Mouse (Mus musculus): ENCODE results near the gene Hspb1.
A peak's percentile ranks its signal among the peaks of the same experiment; 100 is the strongest.

The Hspb1 gene

GRCm38 (mm10) chr5:135913201-135913600 lies 25.5 kb downstream of the Hspb1 start:
- DNase-seq (ENCODE audit: low read depth, low spot score) = no peak

GRCm38 (mm10) chr5:135914156-135914555 lies 26.4 kb downstream of the Hspb1 start:
- DNase-seq (ENCODE audit: low read depth, low spot score) = no peak

GRCm38 (mm10) chr5:135916051-135916565 lies 28.4 kb downstream of the Hspb1 start:
- DNase-seq (ENCODE audit: low read depth, low spot score) = no peak

GRCm38 (mm10) chr5:135916601-135917000 lies 28.9 kb downstream of the Hspb1 start:
- no peak for DNase-seq (ENCODE audit: low read depth, low spot score)

GRCm38 (mm10) chr5:135917327-135918058 lies 29.8 kb downstream of the Hspb1 start:
- DNase-seq (ENCODE audit: low read depth, low spot score) = no peak

GRCm38 (mm10) chr5:135918059-135918437 lies 30.3 kb downstream of the Hspb1 start:
- no peak for DNase-seq (ENCODE audit: low read depth, low spot score)

GRCm38 (mm10) chr5:135918593-135918992 lies 30.9 kb downstream of the Hspb1 start:
- no peak for DNase-seq (ENCODE audit: low read depth, low spot score)

GRCm38 (mm10) chr5:135919902-135920301 lies 32.2 kb downstream of the Hspb1 start:
- DNase-seq (ENCODE audit: low read depth, low spot score) = no peak

- no peak for DNase-seq (ENCODE audit: low read depth, low spot score)
Measured at GRCm38 (mm10) chr5:135923901-135924300, 36.2 kb downstream of the Hspb1 start.

- no peak for DNase-seq (ENCODE audit: low read depth, low spot score)
Measured at GRCm38 (mm10) chr5:135929685-135930424, 42.1 kb downstream of the Hspb1 start.

GRCm38 (mm10) chr5:135931526-135931925 lies 43.8 kb downstream of the Hspb1 start:
- DNase-seq (ENCODE audit: low read depth, low spot score) = no peak

- no peak for DNase-seq (ENCODE audit: low read depth, low spot score)
Measured at GRCm38 (mm10) chr5:135932359-135932758, 44.6 kb downstream of the Hspb1 start.

GRCm38 (mm10) chr5:135933222-135933899 lies 45.6 kb downstream of the Hspb1 start:
- no peak for DNase-seq (ENCODE audit: low read depth, low spot score)

- peak; percentile 40 for DNase-seq (ENCODE audit: low read depth, low spot score)
Measured at GRCm38 (mm10) chr5:135933900-135934441, 46.3 kb downstream of the Hspb1 start.

GRCm38 (mm10) chr5:135934481-135935175 lies 46.9 kb downstream of the Hspb1 start, which contains the start of gene Ywhag:
Gene Ywhag, minus strand, starts transcription at chr5:135934616.
- DNase-seq (ENCODE audit: low read depth, low spot score) = peak; percentile 93

- DNase-seq (ENCODE audit: low read depth, low spot score) = no peak
Measured at GRCm38 (mm10) chr5:135935176-135935523, 47.4 kb downstream of the Hspb1 start.

- no peak for DNase-seq (ENCODE audit: low read depth, low spot score)
Measured at GRCm38 (mm10) chr5:135935641-135936190, 48.0 kb downstream of the Hspb1 start.

Data from embryo, embryonic 11.5 days (tissue).